Mouse (Mus musculus) ES-E14 (cell line): ENCODE data around the gene 5330417C22Rik. TPM values are rescaled to one million over a fixed set of nuclear protein-coding genes. Genes with fewer than 3 reads are reported as not detected.
A peak's percentile ranks its signal among the peaks of the same experiment; 100 is the strongest.

Source experiments
- DNase-seq: peaks from one replicate; pipeline ENCODE4 v3.0.0-alpha.2; 2013; ENCODE audit warnings: low read depth, low spot score
- H3K27ac ChIP-seq: 2 replicates; pipeline ENCODE4 v1.5.1; 2012; ENCODE audit warnings: low read depth, mild to moderate bottlenecking, low read length, moderate library complexity, mixed read lengths; ENCODE audit not compliant: poor library complexity, insufficient read depth, severe bottlenecking
- H3K36me3 ChIP-seq: 2 replicates; pipeline ENCODE4 v1.6.1; 2012; ENCODE audit warnings: mild to moderate bottlenecking, low read length, moderate library complexity, mixed read lengths; ENCODE audit not compliant: control insufficient read depth, poor library complexity, insufficient read depth, severe bottlenecking
- H3K4me1 ChIP-seq, 2 experiments: fragments of 150-350 bp in 1 of 2; sonication (generic) in 1 of 2; 2 replicates each; pipeline ENCODE4 v1.6.1; 2012; ENCODE audit warnings: low read length in 2 of 2, mild to moderate bottlenecking in 1 of 2, mixed read lengths in 1 of 2; ENCODE audit not compliant: control insufficient read depth in 2 of 2, insufficient read depth in 2 of 2, poor library complexity in 1 of 2
- H3K4me3 ChIP-seq, 2 experiments: fragments of 150-350 bp in 1 of 2; sonication (generic) in 1 of 2; 2 replicates each; pipeline ENCODE4 v1.5.1; 2012; ENCODE audit warnings: low read length in 2 of 2, low read depth in 1 of 2, mild to moderate bottlenecking in 1 of 2, mixed read lengths in 1 of 2; ENCODE audit not compliant: insufficient read depth in 1 of 2, poor library complexity in 1 of 2, severe bottlenecking in 1 of 2
- H3K9ac ChIP-seq: 2 replicates; pipeline ENCODE4 v1.6.1; 2012; ENCODE audit warnings: low read depth, mild to moderate bottlenecking, low read length, mixed read lengths; ENCODE audit not compliant: poor library complexity, insufficient read depth, severe bottlenecking
- H3K9me3 ChIP-seq: fragments of 150-350 bp; sonication (generic); 2 replicates; pipeline ENCODE4 v1.6.1; 2012; ENCODE audit warnings: low read depth, mild to moderate bottlenecking, low read length; ENCODE audit not compliant: control insufficient read depth, insufficient read depth
- CHD2 ChIP-seq: IDR thresholded peaks from 2 replicates; pipeline ENCODE4 v1.6.1; 2014; ENCODE audit warnings: mild to moderate bottlenecking, low read depth, low read length, inconsistent platforms
- HCFC1 ChIP-seq: IDR thresholded peaks from 2 replicates; pipeline ENCODE4 v1.6.1; 2012; ENCODE audit warnings: low read length, inconsistent platforms, borderline replicate concordance; ENCODE audit not compliant: insufficient read depth
- MAFK ChIP-seq: IDR thresholded peaks from 2 replicates; pipeline ENCODE4 v1.6.1; 2014; ENCODE audit warnings: mild to moderate bottlenecking, low read depth, low read length, inconsistent platforms; ENCODE audit not compliant: insufficient read depth
- ZC3H11A ChIP-seq: IDR thresholded peaks from 2 replicates; pipeline ENCODE4 v1.6.1; 2012; ENCODE audit warnings: low read depth, mild to moderate bottlenecking, inconsistent platforms, low read length, borderline replicate concordance
- ZNF384 ChIP-seq: IDR thresholded peaks from 2 replicates; pipeline ENCODE4 v1.6.1; 2012; ENCODE audit warnings: low read depth, low read length, inconsistent platforms
- in situ Hi-C, 2 experiments: fragments of 600-800 bp; cut with MboI; formaldehyde crosslinking; loops; one replicate each; pipeline ENCODE4 v1.15.1; 2025; ENCODE audit warnings: low sequenced_read_pairs in 2 of 2, inconsistent platforms in 1 of 2; ENCODE audit not compliant: unreplicated experiment in 2 of 2
- total RNA-seq: library from RNA; depleted of rRNA; stranded (reverse); fragments of 300-350 nt; gene quantifications from 2 replicates; pipeline ENCODE4 v1.2.3, GENCODE M21; 2012; rRNA removed

The 5330417C22Rik gene
- total RNA-seq, 1 experiment: 0.27 TPM

GRCm38 (mm10) chr3:108408517-108409008 is 127.8 kb downstream of the 5330417C22Rik start:
- peaks cover 2% of the 10 kb centered on the region; the same call in 1 of the 2 replicates for H3K36me3 ChIP-seq
- TF ChIP-seq HCFC1 (no peak), MAFK (no peak), CHD2 (no peak), ZC3H11A (no peak), ZNF384 (no peak)

DNA sequence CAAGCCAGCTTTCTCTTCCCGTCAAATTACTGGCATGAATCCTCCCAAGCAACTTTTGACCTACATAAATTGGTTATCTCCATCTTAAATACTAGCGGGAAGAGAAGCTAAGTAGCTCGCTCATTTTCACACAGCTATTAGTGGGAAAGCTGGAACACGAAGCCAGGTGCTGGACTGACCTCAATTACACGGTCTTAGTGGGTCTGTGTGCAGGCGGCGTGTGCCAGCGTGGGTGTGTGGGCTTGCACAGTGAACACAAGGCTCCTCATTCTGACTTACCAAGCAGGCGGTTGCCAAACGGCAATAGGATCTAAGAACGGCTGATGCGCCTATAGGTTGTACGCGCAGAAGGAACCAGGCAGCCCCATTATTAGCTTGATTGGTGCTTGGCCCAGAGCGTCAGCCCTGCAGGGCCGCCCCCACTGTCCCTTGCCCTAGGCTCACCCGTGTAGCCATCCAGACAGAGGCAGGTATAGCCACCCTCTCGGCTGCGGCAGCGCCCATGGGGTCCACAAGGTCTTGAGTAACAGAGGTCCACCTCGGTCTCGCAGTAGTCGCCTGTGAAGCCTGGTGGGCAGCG is 129.9 kb downstream of the 5330417C22Rik start:
- Histone ChIP-seq H3K4me1 (peaks cover 0 to 15% of the 10 kb centered on the region in 2 experiments; a peak in 2 of 4 replicates), H3K27ac (no peak overlapping the region), H3K36me3 (no peaks in the 10 kb centered on the region; the same call in 1 of the 2 replicates), H3K9ac (no peak overlapping the region), H3K9me3 (no peaks in the 10 kb centered on the region), H3K4me3 (peak overlapping the region in 1 of 2 experiments; percentile 6; a peak in 1 of 4 replicates)
- no peak for DNase-seq
- in situ Hi-C loops: loop anchor here in 1 of 2 experiments (10.0 kb wide), 1 partner anchor 168 kb away; the partner anchor contains the start of gene Taf13
- no peak for TF ChIP-seq HCFC1
- no peak for TF ChIP-seq ZC3H11A
- no peak for TF ChIP-seq ZNF384
- TF ChIP-seq MAFK: no peak
- TF ChIP-seq CHD2: no peak

More at GRCm38 (mm10) chr3:108408517-108409008, 127.8 kb downstream of the 5330417C22Rik start:
- H3K4me1 ChIP-seq: peaks cover 0 to 17% of the 10 kb centered on the region in 2 experiments; a peak in 2 of 4 replicates
- H3K9ac ChIP-seq: no peak overlapping the region
- H3K27ac ChIP-seq: no peak overlapping the region
- DNase-seq: no peak
- no peaks in the 10 kb centered on the region for H3K9me3 ChIP-seq
- in situ Hi-C loops: loop anchor here in 1 of 2 experiments (10.0 kb wide), 1 partner anchor 166 kb away; the partner anchor contains the start of gene Taf13
- H3K4me3 ChIP-seq: no peak overlapping the region

Other genes starting within 250 kb of the 5330417C22Rik start
- not detected in 2 replicates for gene Mybphl, start 171.6 kb downstream of the 5330417C22Rik start, total RNA-seq
- 172 and 284 TPM in 2 replicates for gene Psrc1, start 152.7 kb downstream of the 5330417C22Rik start, total RNA-seq
- gene Celsr2, start 121.0 kb downstream of the 5330417C22Rik start, total RNA-seq: 7.9 and 15.6 TPM in 2 replicates
- gene Sars, start 91.3 kb downstream of the 5330417C22Rik start, total RNA-seq: 204 and 236 TPM in 2 replicates
- gene 1700013F07Rik, start 2.4 kb downstream of the 5330417C22Rik start, total RNA-seq: 0.63 TPM in 1 of 2 replicates, not detected in the other
- gene Tmem167b, start 25.9 kb upstream of the 5330417C22Rik start, total RNA-seq: 21.1 and 21.8 TPM in 2 replicates
- gene Taf13, start 35.2 kb upstream of the 5330417C22Rik start, total RNA-seq: 12.5 and 17.3 TPM in 2 replicates
- gene Wdr47, start 54.7 kb upstream of the 5330417C22Rik start, total RNA-seq: 14.5 and 15.9 TPM in 2 replicates
- 33.9 and 59.8 TPM in 2 replicates for gene Clcc1, start 117.4 kb upstream of the 5330417C22Rik start, total RNA-seq
- gene Gpsm2, start 185.8 kb upstream of the 5330417C22Rik start, total RNA-seq: 10.5 and 16.2 TPM in 2 replicates
- gene Aknad1, start 203.1 kb upstream of the 5330417C22Rik start, total RNA-seq: not detected in 2 replicates